Mouse (Mus musculus): ENCODE measurements at regions not wholly inside any gene's neighbourhood (a gene's known extent, or its start where the extent isn't known, plus 50 kb on each side); places are given as distances from the start of the nearest gene placed in this dataset.
A peak's percentile ranks its signal among the peaks of the same experiment; 100 is the strongest.

DNA sequence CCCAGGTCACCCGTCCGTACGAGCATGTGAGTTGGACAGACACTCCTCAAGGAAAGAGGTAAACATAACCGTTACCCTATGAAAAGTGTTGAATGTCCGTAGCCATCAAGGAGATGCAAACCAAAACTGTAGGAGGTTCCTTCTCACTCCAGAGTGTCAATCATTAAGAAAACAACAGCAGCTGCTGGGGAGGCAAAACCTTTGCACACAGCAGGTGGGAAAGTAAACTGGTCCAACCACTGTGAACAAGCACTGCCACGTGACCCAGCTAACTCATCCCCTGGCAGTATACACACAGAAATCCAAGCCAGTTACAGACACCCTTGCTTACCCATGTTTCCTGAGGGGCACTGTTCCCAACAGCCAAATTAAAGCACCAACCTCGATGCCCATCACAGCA, 54.7 kb upstream of the Irx5 start:
- peaks cover 10% of the 10 kb centered on the region; the same call in 1 of the 2 replicates for H3K9me3 ChIP-seq
- no peaks in the 10 kb centered on the region for H3K27me3 ChIP-seq (replicated peaks)
- no peaks in the 10 kb centered on the region for H3K36me3 ChIP-seq (replicated peaks)
- no peak overlapping the region for H3K4me2 ChIP-seq
- H3K9ac ChIP-seq, result no peak overlapping the region
- no peak for ATAC-seq (replicated peaks)
- H3K4me3 ChIP-seq, result no peak overlapping the region
- H3K4me1 ChIP-seq, result no peaks in the 10 kb centered on the region
- 85% methylated on average over 7 of the region's 7 CpGs for WGBS
- H3K27ac ChIP-seq, result no peak overlapping the region

DNA sequence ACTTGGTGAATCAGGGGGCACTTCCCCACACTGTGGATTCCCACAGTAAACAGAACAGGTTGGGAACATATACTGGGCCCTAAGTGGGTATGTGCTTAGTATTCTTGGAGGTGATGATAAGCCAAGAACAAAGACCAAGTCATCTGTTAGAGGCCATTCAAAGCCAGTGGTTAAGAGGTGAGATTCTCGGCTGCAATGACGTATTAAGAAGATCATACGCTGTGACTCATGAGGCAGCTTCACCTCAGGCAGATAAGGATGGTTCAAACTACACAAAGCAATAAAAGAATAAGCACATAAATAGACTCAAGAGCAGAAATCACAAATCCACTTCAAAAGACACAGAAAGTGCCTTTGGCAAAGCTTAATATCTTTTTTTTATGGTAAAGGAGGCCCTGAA, 56.4 kb upstream of the Irx5 start:
- no peaks in the 10 kb centered on the region for H3K4me1 ChIP-seq
- H3K27ac ChIP-seq, result no peak overlapping the region
- H3K4me3 ChIP-seq, result no peak overlapping the region
- no peak for ATAC-seq (replicated peaks)
- peaks cover 10% of the 10 kb centered on the region; the same call in 1 of the 2 replicates for H3K9me3 ChIP-seq
- H3K4me2 ChIP-seq, result no peak overlapping the region
- H3K9ac ChIP-seq, result no peak overlapping the region
- no peaks in the 10 kb centered on the region for H3K36me3 ChIP-seq (replicated peaks)
- H3K27me3 ChIP-seq (replicated peaks), result no peaks in the 10 kb centered on the region
- WGBS, result over 99% methylated on average over 3 of the region's 3 CpGs

DNA sequence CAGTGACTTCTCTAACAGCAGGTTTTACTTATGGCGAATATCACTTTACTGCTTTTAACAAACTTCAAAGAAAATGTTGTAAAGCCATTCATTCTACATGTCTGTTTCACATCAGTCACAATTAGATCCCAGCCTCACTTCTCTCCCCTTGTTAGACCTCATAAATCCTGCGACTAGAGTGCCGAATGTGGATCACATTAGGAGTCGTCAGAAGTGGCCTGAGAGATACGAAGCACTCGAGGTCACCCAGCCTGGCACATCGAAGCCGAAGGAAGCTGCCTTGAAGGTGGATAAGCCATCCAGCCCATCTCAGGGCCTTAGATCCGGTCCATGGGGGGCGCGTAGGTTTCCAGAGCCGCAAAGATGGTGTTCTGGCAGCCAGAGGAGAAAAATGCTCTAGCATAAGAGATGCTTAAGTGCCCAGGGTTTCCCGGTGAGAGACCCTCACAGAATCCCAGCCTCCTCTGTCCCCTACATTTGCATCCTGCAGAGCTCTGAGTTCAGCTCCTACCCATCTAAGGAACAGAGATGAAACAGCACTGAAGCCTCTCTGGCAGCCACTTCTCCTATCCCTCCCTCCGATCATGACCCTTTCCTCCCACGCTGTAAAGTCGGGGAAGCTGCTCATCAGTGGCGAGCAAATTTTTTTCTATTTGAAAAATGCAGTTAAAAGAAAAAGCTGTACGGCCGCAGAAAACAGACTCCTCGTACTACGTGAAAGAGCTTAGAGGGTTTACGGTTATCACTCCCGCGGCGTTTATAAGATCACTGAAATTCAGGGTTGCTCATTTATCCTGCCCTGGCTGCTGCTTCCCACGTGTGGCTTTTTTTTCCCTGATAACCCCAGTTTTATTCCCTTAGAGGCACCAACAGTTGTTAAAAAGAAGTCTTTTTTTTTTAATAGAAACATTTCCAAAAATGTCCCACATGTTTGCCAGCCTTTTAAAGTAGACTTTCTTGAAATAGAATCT, 70.3 kb upstream of the Irx5 start:
- Histone ChIP-seq H3K36me3 (replicated peaks) (no peaks in the 10 kb centered on the region), H3K9me3 (no peaks in the 10 kb centered on the region), H3K4me3 (no peak overlapping the region), H3K9ac (no peak overlapping the region), H3K27ac (no peak overlapping the region), H3K4me2 (no peak overlapping the region), H3K4me1 (peaks cover 7% of the 10 kb centered on the region), H3K27me3 (replicated peaks) (no peaks in the 10 kb centered on the region)
- ATAC-seq (replicated peaks), result no peak
- 70% methylated on average over 26 of the region's 26 CpGs for WGBS

DNA sequence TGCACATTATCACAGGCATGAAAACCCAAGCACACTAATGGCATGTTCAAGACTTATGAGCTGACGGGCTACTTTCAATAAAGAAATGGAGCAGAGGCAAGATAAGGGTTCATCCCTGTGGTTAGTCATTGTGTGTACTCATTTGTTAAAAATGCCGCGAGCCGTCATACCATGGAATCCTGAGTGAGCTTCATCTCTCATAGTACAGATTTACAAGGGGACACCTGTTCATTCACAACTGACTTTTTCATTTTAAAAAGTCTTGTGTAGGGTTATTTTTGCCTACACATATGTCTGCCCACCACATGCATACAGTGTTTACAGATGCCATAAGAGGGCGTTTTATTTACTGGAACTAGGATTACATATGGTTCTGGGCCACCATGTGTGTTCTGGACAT, 81.7 kb upstream of the Irx5 start:
- Histone ChIP-seq H3K9me3 (no peaks in the 10 kb centered on the region), H3K4me3 (no peak overlapping the region), H3K36me3 (replicated peaks) (no peaks in the 10 kb centered on the region), H3K9ac (no peak overlapping the region), H3K4me2 (no peak overlapping the region), H3K27ac (no peak overlapping the region), H3K27me3 (replicated peaks) (no peaks in the 10 kb centered on the region), H3K4me1 (no peaks in the 10 kb centered on the region)
- WGBS, result 91% methylated on average over 5 of the region's 5 CpGs
- no peak for ATAC-seq (replicated peaks)

DNA sequence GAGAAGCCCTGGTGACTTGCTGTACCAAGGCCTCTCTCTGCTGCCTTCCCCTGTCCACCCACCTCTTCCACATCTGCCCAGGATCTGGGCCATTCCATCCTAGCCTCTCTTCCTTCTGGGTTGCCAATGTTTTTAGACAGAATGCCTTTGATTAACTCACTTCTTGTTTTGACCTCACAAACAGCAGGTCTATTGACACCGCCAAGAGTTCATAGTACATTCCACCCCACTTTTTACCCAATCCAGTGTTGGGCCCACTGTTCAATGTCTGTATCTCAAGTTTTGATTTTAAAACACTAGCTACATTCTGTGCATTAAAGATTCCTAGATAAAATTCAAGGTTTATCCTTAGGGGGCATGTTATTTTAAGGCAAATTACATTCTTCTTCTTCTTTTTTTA, 84.7 kb upstream of the Irx5 start:
- no peak overlapping the region for H3K9ac ChIP-seq
- H3K4me3 ChIP-seq, result no peak overlapping the region
- no peaks in the 10 kb centered on the region for H3K4me1 ChIP-seq
- H3K9me3 ChIP-seq, result no peaks in the 10 kb centered on the region
- no peak overlapping the region for H3K27ac ChIP-seq
- ATAC-seq (replicated peaks), result no peak
- no peak overlapping the region for H3K4me2 ChIP-seq
- no peaks in the 10 kb centered on the region for H3K27me3 ChIP-seq (replicated peaks)
- H3K36me3 ChIP-seq (replicated peaks), result no peaks in the 10 kb centered on the region
- 94% methylated on average over 1 of the region's 1 CpGs for WGBS

DNA sequence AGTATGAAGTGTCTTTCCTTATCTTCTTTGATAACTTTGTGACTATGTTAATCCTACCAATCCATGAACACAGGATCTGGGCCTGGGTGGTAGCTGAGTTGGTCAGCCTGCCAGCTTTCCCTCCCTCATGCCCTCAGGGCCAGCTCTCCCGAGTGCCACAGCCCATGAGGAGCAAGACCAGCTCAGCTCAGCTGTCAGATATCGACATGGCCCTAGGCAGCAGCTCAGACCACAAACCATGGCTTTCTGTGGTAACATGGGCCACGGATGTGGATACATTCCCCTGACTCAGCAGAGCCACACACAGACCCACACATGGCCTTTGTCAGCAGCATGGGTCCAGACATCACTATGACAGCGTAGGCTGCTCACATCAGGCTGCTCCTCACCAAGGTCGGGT, 85.4 kb upstream of the Irx5 start:
- WGBS, result 80% methylated on average over 5 of the region's 5 CpGs
- no peak overlapping the region for H3K9ac ChIP-seq
- H3K9me3 ChIP-seq, result no peaks in the 10 kb centered on the region
- no peaks in the 10 kb centered on the region for H3K4me1 ChIP-seq
- no peak overlapping the region for H3K4me2 ChIP-seq
- H3K4me3 ChIP-seq, result no peak overlapping the region
- no peak overlapping the region for H3K27ac ChIP-seq
- ATAC-seq (replicated peaks), result no peak
- no peaks in the 10 kb centered on the region for H3K27me3 ChIP-seq (replicated peaks)
- no peaks in the 10 kb centered on the region for H3K36me3 ChIP-seq (replicated peaks)

DNA sequence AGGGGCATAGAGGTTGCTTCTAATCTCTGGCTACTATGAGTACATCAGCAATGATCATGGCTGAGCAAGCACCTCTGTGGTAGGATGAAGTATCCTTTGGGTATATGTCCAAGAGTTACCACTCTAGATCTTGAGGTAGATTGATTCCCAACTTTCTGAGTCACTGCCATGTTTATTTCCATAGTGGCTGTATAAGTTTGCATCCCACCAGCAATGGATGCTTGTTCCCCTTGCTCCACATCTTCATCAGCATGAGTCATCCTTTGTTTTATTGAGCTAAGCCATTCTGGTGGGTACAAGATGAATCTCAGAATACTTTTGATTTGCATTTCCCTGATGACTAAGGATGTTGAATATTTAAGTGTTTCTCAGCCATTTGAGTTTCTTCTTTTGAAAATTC, 86.8 kb upstream of the Irx5 start:
- Histone ChIP-seq H3K9ac (no peak overlapping the region), H3K9me3 (no peaks in the 10 kb centered on the region), H3K27ac (no peak overlapping the region), H3K27me3 (replicated peaks) (no peaks in the 10 kb centered on the region), H3K4me1 (peaks cover 4% of the 10 kb centered on the region), H3K36me3 (replicated peaks) (no peaks in the 10 kb centered on the region), H3K4me3 (no peak overlapping the region), H3K4me2 (no peak overlapping the region)
- ATAC-seq (replicated peaks), result no peak

DNA sequence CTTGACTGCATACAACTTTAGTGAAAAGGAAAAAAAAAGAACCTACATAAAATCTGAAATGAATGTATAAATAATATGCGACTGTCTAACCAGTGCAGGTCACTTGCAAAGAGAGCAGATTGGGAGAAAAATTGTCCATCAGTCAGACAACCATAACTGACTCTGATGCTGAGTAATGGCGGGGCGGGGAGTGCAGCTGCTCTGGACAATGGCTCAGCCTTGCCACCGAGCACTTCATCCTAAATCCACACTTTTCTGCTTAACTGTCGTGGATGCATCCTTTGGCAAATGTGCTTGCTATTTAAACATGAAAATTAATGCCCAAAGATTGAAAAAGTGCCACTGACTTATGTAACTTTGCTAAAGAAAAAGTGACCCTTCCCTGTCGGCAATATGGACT, 90.0 kb upstream of the Irx5 start:
- ATAC-seq (replicated peaks), result no peak
- H3K4me1 ChIP-seq, result peaks cover 4% of the 10 kb centered on the region
- no peaks in the 10 kb centered on the region for H3K27me3 ChIP-seq (replicated peaks)
- no peak overlapping the region for H3K9ac ChIP-seq
- H3K9me3 ChIP-seq, result no peaks in the 10 kb centered on the region
- no peak overlapping the region for H3K4me3 ChIP-seq
- no peaks in the 10 kb centered on the region for H3K36me3 ChIP-seq (replicated peaks)
- no peak overlapping the region for H3K27ac ChIP-seq
- no peak overlapping the region for H3K4me2 ChIP-seq
- 75% methylated on average over 6 of the region's 6 CpGs for WGBS

DNA sequence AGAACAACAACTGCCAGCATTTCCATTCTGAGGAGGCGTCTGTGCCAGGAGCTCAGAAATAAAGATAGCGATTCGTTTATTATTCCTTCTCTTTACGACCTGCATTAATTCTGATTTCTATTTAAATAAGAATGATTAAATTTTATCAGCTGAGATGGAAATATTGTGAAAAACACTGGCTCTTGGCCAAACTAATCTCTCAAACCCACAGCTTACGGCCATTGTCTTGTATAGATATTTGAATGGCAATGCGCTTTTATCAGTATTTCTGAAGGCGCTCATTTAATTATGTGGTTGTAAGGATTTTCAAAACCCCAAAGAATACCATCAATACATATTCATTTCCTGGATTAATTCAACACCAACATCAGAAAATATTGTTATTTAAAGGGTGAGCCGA, 97.4 kb upstream of the Irx5 start:
- Histone ChIP-seq H3K27ac (no peak overlapping the region), H3K27me3 (replicated peaks) (no peaks in the 10 kb centered on the region), H3K9me3 (no peaks in the 10 kb centered on the region), H3K4me3 (no peak overlapping the region), H3K36me3 (replicated peaks) (no peaks in the 10 kb centered on the region), H3K9ac (no peak overlapping the region), H3K4me2 (no peak overlapping the region), H3K4me1 (peaks cover 3% of the 10 kb centered on the region)
- no peak for ATAC-seq (replicated peaks)
- WGBS, result 57% methylated on average over 8 of the region's 8 CpGs

DNA sequence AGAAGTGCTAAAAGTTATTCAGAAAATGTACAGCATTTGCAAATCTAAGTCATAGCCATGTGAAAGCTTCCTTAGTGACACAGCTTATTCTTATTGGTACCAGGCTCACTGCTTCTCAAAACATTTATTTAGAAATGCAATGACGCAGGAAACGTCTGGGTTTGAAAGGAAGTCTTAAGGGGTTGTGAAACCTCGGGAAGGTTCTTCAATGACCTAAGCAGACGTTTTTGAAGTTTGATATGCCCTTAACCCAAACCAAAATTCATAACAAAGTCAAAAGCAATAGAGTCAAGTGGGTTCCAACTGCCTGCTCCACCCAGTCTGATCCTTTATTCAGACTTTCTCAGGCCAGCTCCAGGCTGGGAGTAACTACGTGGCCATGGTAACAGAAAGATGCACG, 99.2 kb upstream of the Irx5 start:
- 66% methylated on average over 6 of the region's 6 CpGs for WGBS
- Histone ChIP-seq H3K36me3 (replicated peaks) (no peaks in the 10 kb centered on the region), H3K4me2 (no peak overlapping the region), H3K9ac (no peak overlapping the region), H3K27me3 (replicated peaks) (no peaks in the 10 kb centered on the region), H3K9me3 (no peaks in the 10 kb centered on the region), H3K4me3 (no peak overlapping the region), H3K4me1 (peaks cover 5% of the 10 kb centered on the region), H3K27ac (no peak overlapping the region)
- ATAC-seq (replicated peaks), result no peak

DNA sequence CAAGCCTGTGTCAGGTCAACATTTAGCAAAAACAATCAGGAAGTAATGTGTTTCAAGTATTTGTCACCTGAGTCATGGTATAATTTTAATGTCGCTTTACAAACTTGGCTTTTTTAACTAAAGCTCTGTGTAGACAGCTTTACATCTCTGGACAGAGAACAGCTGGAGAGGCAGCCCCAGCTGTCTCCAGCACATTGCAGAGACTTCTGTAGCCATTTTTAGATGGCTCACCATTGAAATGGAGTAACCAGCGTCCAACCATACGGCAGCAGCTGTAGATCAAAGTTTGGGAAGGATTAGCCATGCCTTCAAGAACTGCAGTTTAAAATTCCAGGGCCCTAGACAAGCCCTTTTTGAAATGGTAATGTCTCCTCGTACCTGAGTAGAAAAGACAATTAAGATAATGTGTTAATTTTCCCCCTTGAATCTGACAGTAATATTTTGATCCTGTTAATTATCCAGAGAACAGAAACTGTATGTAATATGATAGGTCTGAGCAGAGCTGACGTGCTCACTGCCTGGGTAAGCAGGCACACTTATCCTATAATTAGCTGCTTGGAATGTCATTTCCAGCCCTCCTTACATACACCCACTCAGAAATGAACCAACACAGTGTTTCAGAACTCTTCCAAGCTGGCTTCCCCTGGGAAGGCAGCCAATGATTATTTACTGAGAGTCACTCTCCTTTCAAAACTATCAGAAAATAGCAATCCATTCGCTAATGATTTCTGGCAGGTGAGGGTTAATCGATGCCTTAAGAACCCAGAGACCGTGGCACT, 104.6 kb upstream of the Irx5 start:
- 0 out of 2 replicates have a peak, but pooled peaks have one; percentile 45 for ATAC-seq (replicated peaks)
- Histone ChIP-seq H3K9me3 (no peaks in the 10 kb centered on the region), H3K9ac (no peak overlapping the region), H3K36me3 (replicated peaks) (no peaks in the 10 kb centered on the region), H3K4me3 (no peak overlapping the region), H3K27me3 (replicated peaks) (no peaks in the 10 kb centered on the region), H3K4me1 (peaks cover 15% of the 10 kb centered on the region), H3K27ac (peak overlapping the region; percentile 28; the same call in 1 of the 2 replicates), H3K4me2 (no peak overlapping the region)
- 37% methylated on average over 8 of the region's 8 CpGs for WGBS

DNA sequence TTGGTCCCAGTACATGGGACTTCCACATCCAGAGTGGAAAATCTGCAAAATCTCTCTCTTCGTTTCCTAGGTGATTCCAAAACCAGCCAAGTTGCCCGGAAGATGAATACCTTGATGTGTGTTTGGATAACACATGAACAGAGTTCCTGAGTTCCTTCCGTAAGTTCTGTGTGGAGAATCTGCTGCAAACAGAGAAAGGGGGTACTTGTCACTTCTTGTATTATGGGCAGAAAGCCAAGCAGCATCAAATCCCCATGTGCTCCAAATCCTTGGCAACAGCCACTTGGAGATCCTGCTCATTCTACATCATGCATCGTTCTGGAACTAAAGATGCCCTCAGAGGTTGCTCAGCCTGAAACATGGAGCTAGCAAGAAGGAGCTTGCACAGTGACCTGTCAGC, 111.1 kb upstream of the Irx5 start:
- no peak overlapping the region for H3K27ac ChIP-seq
- H3K9me3 ChIP-seq, result no peaks in the 10 kb centered on the region
- no peak overlapping the region for H3K4me3 ChIP-seq
- H3K36me3 ChIP-seq (replicated peaks), result no peaks in the 10 kb centered on the region
- H3K9ac ChIP-seq, result no peak overlapping the region
- H3K27me3 ChIP-seq (replicated peaks), result peaks cover 4% of the 10 kb centered on the region; the same call in 1 of the 2 replicates
- WGBS, result 73% methylated on average over 4 of the region's 4 CpGs
- 0 out of 2 replicates have a peak, but pooled peaks cover under 1% of the 10 kb centered on the region for H3K4me1 ChIP-seq
- no peak for ATAC-seq (replicated peaks)
- no peak overlapping the region for H3K4me2 ChIP-seq

All from midbrain, embryonic 15.5 days (tissue).